In the genomic region with DNA sequence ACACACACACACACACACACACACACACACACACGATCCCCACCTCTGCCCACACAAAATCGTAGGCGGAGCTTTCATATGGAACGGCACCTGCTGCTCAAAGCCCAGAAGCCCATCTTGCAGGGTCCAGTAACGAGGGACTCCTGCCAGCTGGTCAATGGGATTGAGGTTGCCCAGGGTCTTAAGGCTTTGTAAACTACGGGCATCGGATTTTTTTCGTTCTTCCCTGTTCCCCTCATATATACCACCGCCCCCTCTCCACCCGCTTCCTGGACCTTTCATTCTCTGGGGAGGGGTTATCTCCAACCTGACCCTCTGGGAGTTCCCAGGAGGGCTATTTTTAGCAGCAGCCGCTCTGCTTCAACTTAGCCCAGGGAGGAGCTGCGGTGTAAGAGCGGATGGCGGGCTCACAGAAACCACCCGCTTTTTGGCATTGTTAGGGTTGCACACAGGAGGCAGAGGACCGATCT, we compare ENCODE assay signal across 8 mouse cellular contexts. TPM values are rescaled to one million over a fixed set of nuclear protein-coding genes. Genes with fewer than 3 reads are reported as not detected.
DNase-seq lines count a peak whose midpoint lies in the region; ATAC-seq lines count a peak whose summit lies in the region.

No protein-coding gene starts in this region.

- peak; percentile 88 for DNase-seq in heart, embryonic 10.5 days (ENCODE audit: low spot score)
- no peak for DNase-seq in heart, adult 9 months (ENCODE audit: low spot score in 2 of 2)
- peak; percentile 75 for DNase-seq in CD4-positive, CD25-positive, alpha-beta regulatory T cell, adult 2 months (ENCODE audit: low read depth, low spot score)
- DNase-seq in midbrain, embryonic 11.5 days (ENCODE audit: low spot score, missing footprints) = peak; percentile 95
- peak; percentile 44 to 70 for DNase-seq in thymus, adult 18-20 months
- no peak for DNase-seq in adrenal gland, postnatal 36 days

- peak overlapping the region; percentile 84 for H3K9ac ChIP-seq in embryonic facial prominence, embryonic 13.5 days
- peak overlapping the region; percentile 80 for H3K9ac ChIP-seq in intestine, embryonic 16.5 days (ENCODE audit: low read depth, low read length)
- peak overlapping the region; percentile 82 for H3K9ac ChIP-seq in midbrain, embryonic 11.5 days (ENCODE audit: low read length)

- peaks cover 56% of the 10 kb centered on the region for H3K4me1 ChIP-seq in heart, embryonic 10.5 days
- H3K4me1 ChIP-seq in embryonic facial prominence, embryonic 13.5 days = peaks cover 20% of the 10 kb centered on the region
- H3K4me1 ChIP-seq in intestine, embryonic 16.5 days (ENCODE audit: control insufficient read depth, insufficient read depth, low read length) = no peaks in the 10 kb centered on the region; the same call in 1 of the 2 replicates
- H3K4me1 ChIP-seq in midbrain, embryonic 11.5 days (ENCODE audit: control insufficient read depth, insufficient read depth, low read length) = peaks cover 11% of the 10 kb centered on the region; the same call in 1 of the 2 replicates

- peak; percentile 18; the same call in 1 of the 2 replicates for ATAC-seq in embryonic facial prominence, embryonic 13.5 days (ENCODE audit: insufficient number of reproducible peaks, insufficient read depth, low FRiP score, low TSS enrichment, low read depth)
- ATAC-seq in intestine, embryonic 16.5 days = peak; percentile 67
- peak; percentile 57 for ATAC-seq in midbrain, embryonic 11.5 days (ENCODE audit: low FRiP score)

- peak overlapping the region; percentile 98 for H3K27ac ChIP-seq in heart, embryonic 10.5 days
- peak overlapping the region; percentile 82 for H3K27ac ChIP-seq in embryonic facial prominence, embryonic 13.5 days
- peak overlapping the region; percentile 70 for H3K27ac ChIP-seq in intestine, embryonic 16.5 days (ENCODE audit: low read length)
- peak overlapping the region; percentile 27; the same call in 1 of the 2 replicates for H3K27ac ChIP-seq in midbrain, embryonic 11.5 days (ENCODE audit: low read depth, low read length)

- peaks cover 7% of the 10 kb centered on the region; the same call in 1 of the 2 replicates for H3K36me3 ChIP-seq in heart, embryonic 10.5 days
- no peaks in the 10 kb centered on the region for H3K36me3 ChIP-seq in embryonic facial prominence, embryonic 13.5 days
- H3K36me3 ChIP-seq in intestine, embryonic 16.5 days (ENCODE audit: control insufficient read depth, insufficient read depth, low read length) = no peaks in the 10 kb centered on the region
- no peaks in the 10 kb centered on the region for H3K36me3 ChIP-seq in midbrain, embryonic 11.5 days (ENCODE audit: control insufficient read depth, insufficient read depth, low read length)

- H3K4me2 ChIP-seq in embryonic facial prominence, embryonic 13.5 days = peak overlapping the region; percentile 84
- peak overlapping the region; percentile 96 for H3K4me2 ChIP-seq in intestine, embryonic 16.5 days (ENCODE audit: low read depth, low read length)
- H3K4me2 ChIP-seq in midbrain, embryonic 11.5 days = peak overlapping the region; percentile 94

- H3K9me3 ChIP-seq in heart, embryonic 10.5 days = no peaks in the 10 kb centered on the region
- no peaks in the 10 kb centered on the region for H3K9me3 ChIP-seq in embryonic facial prominence, embryonic 13.5 days
- no peaks in the 10 kb centered on the region for H3K9me3 ChIP-seq in intestine, embryonic 16.5 days (ENCODE audit: control insufficient read depth, low read length)
- no peaks in the 10 kb centered on the region for H3K9me3 ChIP-seq in midbrain, embryonic 11.5 days (ENCODE audit: control insufficient read depth, low read length)

- H3K4me3 ChIP-seq in heart, embryonic 10.5 days = peak overlapping the region; percentile 93
- peak overlapping the region; percentile 72 for H3K4me3 ChIP-seq in embryonic facial prominence, embryonic 13.5 days
- H3K4me3 ChIP-seq in intestine, embryonic 16.5 days (ENCODE audit: low read length) = peak overlapping the region; percentile 72
- H3K4me3 ChIP-seq in midbrain, embryonic 11.5 days (ENCODE audit: low read depth, low read length) = peak overlapping the region; percentile 70

- under 1% methylated on average over 16 of the region's 16 CpGs for WGBS in heart, embryonic 10.5 days
- WGBS in embryonic facial prominence, embryonic 13.5 days = 1% methylated on average over 16 of the region's 16 CpGs
- 0% methylated on average over 16 of the region's 16 CpGs for WGBS in intestine, embryonic 16.5 days
- 1% methylated on average over 16 of the region's 16 CpGs for WGBS in midbrain, embryonic 11.5 days

- no peaks in the 10 kb centered on the region for H3K27me3 ChIP-seq in heart, embryonic 10.5 days (ENCODE audit: insufficient read depth, poor library complexity, severe bottlenecking)
- H3K27me3 ChIP-seq in embryonic facial prominence, embryonic 13.5 days = peaks cover 10% of the 10 kb centered on the region; the same call in 1 of the 2 replicates
- no peaks in the 10 kb centered on the region; the same call in 1 of the 2 replicates for H3K27me3 ChIP-seq in intestine, embryonic 16.5 days (replicated peaks; ENCODE audit: control insufficient read depth, insufficient read depth, low read length)
- H3K27me3 ChIP-seq in midbrain, embryonic 11.5 days (ENCODE audit: control insufficient read depth, insufficient read depth, low read length) = no peaks in the 10 kb centered on the region

RNA-seq across cellular contexts. Expression of a gene that starts 0.5 kb away (rescaled TPM):
- 26.0 and 26.7 TPM in 2 replicates for polyA plus RNA-seq in heart, embryonic 10.5 days (2016; fragmentation: Nextera tagmentation; extraction: Ambion mirVana)
- 15.7 and 17.2 TPM in 2 replicates for polyA plus RNA-seq in embryonic facial prominence, embryonic 13.5 days (2015; fragmentation: Nextera tagmentation; extraction: Ambion mirVana)
- polyA plus RNA-seq in intestine, embryonic 16.5 days (2015; fragmentation: Nextera tagmentation; extraction: Ambion mirVana) = 12.0 and 12.4 TPM in 2 replicates
- 12.4 and 12.8 TPM in 2 replicates for polyA plus RNA-seq in midbrain, embryonic 11.5 days (2014; fragmentation: Nextera tagmentation; extraction: Ambion mirVana)
- total RNA-seq in adrenal gland, postnatal 36 days (2021) = 10 to 100 TPM; 23.9 to 26.6 TPM

Comparison
In these comparisons a context has a peak if more than half of its experiments do, and no peak if none do; other contexts are left out.
1. DNase-seq: peak in heart, embryonic 10.5 days (single experiment), CD4-positive, CD25-positive, alpha-beta regulatory T cell, adult 2 months (single experiment), midbrain, embryonic 11.5 days (single experiment) and thymus, adult 18-20 months (2 of 2); none in heart, adult 9 months (0 of 2) and adrenal gland, postnatal 36 days (0 of 2).
2. H3K27ac ChIP-seq: peak in every context shown above with its lines; median percentile 98 in heart, embryonic 10.5 days; 82 in embryonic facial prominence, embryonic 13.5 days; 70 in intestine, embryonic 16.5 days; 27 in midbrain, embryonic 11.5 days.
3. Peak in every context shown above with its lines, with median percentiles within 50 percentile points of each other: H3K4me3 ChIP-seq, ATAC-seq, H3K4me2 ChIP-seq and H3K9ac ChIP-seq.